Comparison of ENCODE assay signal across 20 mouse cellular contexts in the genomic region with DNA sequence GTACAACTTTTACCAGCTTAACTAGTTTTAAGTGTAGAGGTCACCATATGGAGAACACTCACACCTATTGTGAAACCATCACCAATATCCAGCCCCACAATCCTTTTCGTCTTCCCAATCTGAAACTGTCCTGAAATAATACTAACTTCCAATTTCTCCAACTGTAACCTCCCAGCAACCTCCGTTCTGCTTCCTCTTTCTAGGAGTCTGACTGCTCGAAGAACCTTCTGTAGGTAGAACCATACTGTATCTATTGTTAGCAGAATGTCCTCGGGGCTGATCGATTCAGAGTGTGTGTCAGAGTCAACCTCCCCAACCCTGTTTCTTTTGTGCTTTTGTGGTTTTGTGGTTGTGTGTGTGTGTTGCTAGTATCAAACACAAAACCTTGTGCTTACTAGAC. TPM values are rescaled to one million over a fixed set of nuclear protein-coding genes. Genes with fewer than 3 reads are reported as not detected.
DNase-seq lines count a peak whose midpoint lies in the region; ATAC-seq and TF ChIP-seq lines count a peak whose summit lies in the region.
"Had no signal": no experiment of that assay in that cellular context is flagged by ENCODE, and none has a peak within 500 bp of the region (broad histone marks: within the 10 kb centered on the region; RNA-seq: fewer than 3 reads in every experiment).

No protein-coding gene starts in this region.

- TF ChIP-seq RAD21 in CH12.LX (IDR thresholded peaks at IDR 0.05; ENCODE audit: low read depth, low read length), result no peak

- peak overlapping the region; percentile 47; the same call in 1 of the 2 replicates for H3K4me2 ChIP-seq in CH12.LX (ENCODE audit: insufficient read depth, low read depth, poor library complexity, severe bottlenecking)
- no peak overlapping the region for H3K4me2 ChIP-seq in intestine, postnatal 0 days (replicated peaks; ENCODE audit: low read depth)
- H3K4me2 ChIP-seq: embryonic facial prominence, embryonic 13.5 days; forebrain, embryonic 13.5 days; heart, embryonic 11.5 days; heart, embryonic 15.5 days; hindbrain, embryonic 15.5 days had no signal

- no peak overlapping the region for H3K27ac ChIP-seq in CH12.LX (ENCODE audit: insufficient read depth, low read depth)
- H3K27ac ChIP-seq in intestine, postnatal 0 days (ENCODE audit: low read depth, low read length), result peak overlapping the region; percentile 15; the same call in 1 of the 2 replicates
- H3K27ac ChIP-seq in small intestine, adult 2 months (ENCODE audit: insufficient read depth, low read depth, low read length), result peak overlapping the region; percentile 94
- H3K27ac ChIP-seq: embryonic facial prominence, embryonic 13.5 days; forebrain, embryonic 13.5 days; heart, adult 2 months; hindbrain, embryonic 15.5 days had no signal

- WGBS in intestine, postnatal 0 days, result 68% methylated on average over 5 of the region's 5 CpGs
- WGBS in small intestine, adult 2 months, result 30% methylated on average over 5 of the region's 5 CpGs

- in situ Hi-C loops in CH12.LX (cut with MboI; ENCODE audit: low pct_ligation_motif_present, low pct_unique_long_range_greater_than_20kb, low sequenced_read_pairs), result no loop called here

- no peak for TF ChIP-seq POLR2A in CH12.LX (IDR thresholded peaks at IDR 0.05; ENCODE audit: low read depth, low read length)
- TF ChIP-seq POLR2A in small intestine, adult 2 months (IDR thresholded peaks at IDR 0.05; ENCODE audit: low read depth, low read length), result no peak

- no peaks in the 10 kb centered on the region for H3K9me3 ChIP-seq in CH12.LX (replicated peaks; ENCODE audit: low read length)
- no peaks in the 10 kb centered on the region for H3K9me3 ChIP-seq in intestine, postnatal 0 days (ENCODE audit: control insufficient read depth)
- H3K9me3 ChIP-seq: embryonic facial prominence, embryonic 13.5 days; forebrain, embryonic 13.5 days; heart, embryonic 15.5 days; hindbrain, embryonic 10.5 days; hindbrain, embryonic 15.5 days had no signal

- TF ChIP-seq CTCF in CH12.LX (conservative IDR thresholded peaks at IDR 0.05 in 1 of 2, IDR thresholded peaks at IDR 0.05 in 1 of 2; ENCODE audit: low read depth in 2 of 2, low read length in 2 of 2), result no peak
- TF ChIP-seq CTCF in intestine, postnatal 0 days (IDR thresholded peaks at IDR 0.05; ENCODE audit: low read depth), result no peak
- no peak for TF ChIP-seq CTCF in small intestine, adult 2 months (IDR thresholded peaks at IDR 0.05; ENCODE audit: extremely low read depth, insufficient read length, insufficient replicate concordance, low read depth, low read length)

- ATAC-seq in common myeloid progenitor, adult 5-6 weeks (replicated peaks; ENCODE audit: low read depth, poor library complexity, severe bottlenecking), result 0 out of 2 replicates have a peak, but pooled peaks have one; percentile 22
- no peak for ATAC-seq in intestine, postnatal 0 days

- peak; percentile 55 for TF ChIP-seq EP300 in CH12.LX (IDR thresholded peaks at IDR 0.05; ENCODE audit: low read length)

- H3K4me1 ChIP-seq in CH12.LX (ENCODE audit: control insufficient read depth in 1 of 2, insufficient read depth in 2 of 2), result peaks cover 15 to 31% of the 10 kb centered on the region in 2 experiments
- H3K4me1 ChIP-seq in intestine, postnatal 0 days (replicated peaks; ENCODE audit: control insufficient read depth, insufficient read depth, low read length), result peaks cover 6% of the 10 kb centered on the region; the same call in 1 of the 2 replicates
- H3K4me1 ChIP-seq in small intestine, adult 2 months (ENCODE audit: control insufficient read depth, insufficient read depth, insufficient read length, low read length), result peaks cover 27% of the 10 kb centered on the region
- H3K4me1 ChIP-seq: embryonic facial prominence, embryonic 13.5 days; hindbrain, embryonic 15.5 days had no signal

- H3K79me2 ChIP-seq in CH12.LX (replicated peaks; ENCODE audit: control insufficient read depth, extremely low read depth, insufficient read depth, poor library complexity, severe bottlenecking), result no peaks in the 10 kb centered on the region

- no peak for DNase-seq in CH12.LX (ENCODE audit: extremely low read depth)
- no peak for DNase-seq in frontal cortex, postnatal 10 days (ENCODE audit: low spot score in 2 of 2)
- DNase-seq in urinary bladder, adult 2 months (ENCODE audit: low spot score), result no peak
- no peak for DNase-seq in layer of hippocampus, adult 8-10 months (ENCODE audit: low spot score in 2 of 2)
- DNase-seq: adrenal gland, adult 8-10 months; adrenal gland, postnatal 36 days; cerebellum, adult 11-12 months; cerebellum, adult 9-10 months; cerebellum, postnatal 25 days; gastrocnemius, postnatal 36 days; heart, adult 2 months had no signal

- H3K27me3 ChIP-seq in CH12.LX (replicated peaks), result no peaks in the 10 kb centered on the region
- no peaks in the 10 kb centered on the region for H3K27me3 ChIP-seq in intestine, postnatal 0 days (replicated peaks; ENCODE audit: control insufficient read depth, insufficient read depth, low read length)
- no peaks in the 10 kb centered on the region for H3K27me3 ChIP-seq in small intestine, adult 2 months (ENCODE audit: control insufficient read depth, insufficient read depth, low read length)
- H3K27me3 ChIP-seq: embryonic facial prominence, embryonic 13.5 days; heart, embryonic 15.5 days; hindbrain, embryonic 15.5 days had no signal

- dilution Hi-C loops in CH12.LX (cut with MboI; ENCODE audit: extremely low pct_ligation_motif_present, extremely low pct_unique_long_range_greater_than_20kb, low sequenced_read_pairs), result no loop called here

- H3K4me3 ChIP-seq in CH12.LX (replicated peaks in 1 of 3; ENCODE audit: low read depth in 2 of 3, low read length in 2 of 3, poor library complexity in 1 of 3), result no peak overlapping the region
- no peak overlapping the region for H3K4me3 ChIP-seq in intestine, postnatal 0 days (ENCODE audit: low read depth, low read length)
- H3K4me3 ChIP-seq in small intestine, adult 2 months (ENCODE audit: low read depth, low read length), result no peak overlapping the region
- H3K4me3 ChIP-seq: embryonic facial prominence, embryonic 13.5 days; forebrain, embryonic 13.5 days; heart, adult 2 months; heart, embryonic 15.5 days; hindbrain, embryonic 10.5 days; hindbrain, embryonic 15.5 days had no signal

- no peaks in the 10 kb centered on the region for H3K36me3 ChIP-seq in CH12.LX (replicated peaks in 1 of 2; ENCODE audit: control insufficient read depth in 1 of 2, insufficient read depth in 1 of 2, low read length in 1 of 2)
- no peaks in the 10 kb centered on the region for H3K36me3 ChIP-seq in intestine, postnatal 0 days (ENCODE audit: control insufficient read depth, insufficient read depth)
- no peaks in the 10 kb centered on the region for H3K36me3 ChIP-seq in small intestine, adult 2 months (ENCODE audit: control insufficient read depth, insufficient read depth, low read length)
- H3K36me3 ChIP-seq: embryonic facial prominence, embryonic 13.5 days; heart, embryonic 15.5 days; hindbrain, embryonic 10.5 days; hindbrain, embryonic 15.5 days had no signal

- H3K9ac ChIP-seq in CH12.LX (ENCODE audit: insufficient read depth, low read depth), result no peak overlapping the region
- H3K9ac ChIP-seq in intestine, postnatal 0 days (ENCODE audit: low read depth, low read length), result no peak overlapping the region
- H3K9ac ChIP-seq: embryonic facial prominence, embryonic 13.5 days; forebrain, embryonic 13.5 days; heart, embryonic 15.5 days; hindbrain, embryonic 15.5 days had no signal

TF ChIP-seq in CH12.LX, 34 proteins besides CTCF, POLR2A, EP300 and RAD21:
- TF ChIP-seq GABPA (IDR thresholded peaks at IDR 0.05; ENCODE audit: insufficient replicate concordance, low read depth, low read length) (no peak), IRF4 (IDR thresholded peaks at IDR 0.05; ENCODE audit: low read depth, low read length) (0 out of 2 replicates have a peak, but pooled peaks have one; percentile 29), TBP (conservative IDR thresholded peaks at IDR 0.05; ENCODE audit: low read depth, low read length) (0 out of 2 replicates have a peak, but pooled peaks have one; percentile 36), ZNF384 (IDR thresholded peaks at IDR 0.05; ENCODE audit: low read depth, low read length) (peak; percentile 34; the same call in 1 of the 2 replicates)

RNA-seq across cellular contexts. Expression of gene Rreb1, which starts 25.0 kb away (rescaled TPM):
- 5.3 TPM in 2 replicates for total RNA-seq in CH12.LX (2012; rRNA removed)
- total RNA-seq in CH12.LX (2014; rRNA removed), result 1.0 and 1.4 TPM in 2 replicates
- 7.4 and 10.2 TPM in 2 replicates for polyA plus RNA-seq in CH12.LX (2012; ENCODE audit: insufficient read length, low read depth)
- 26.1 and 32.0 TPM in 2 replicates for total RNA-seq in common myeloid progenitor, adult 5-6 weeks (2017)
- polyA plus RNA-seq in intestine, postnatal 0 days (2015; fragmentation: Nextera tagmentation; extraction: Ambion mirVana), result 9.6 and 10.6 TPM in 2 replicates
- polyA plus RNA-seq in small intestine, adult 2 months (2012; rRNA removed), result 16.7 and 28.2 TPM in 2 replicates
- polyA plus RNA-seq in urinary bladder, adult 2 months (2012; rRNA removed), result 11.9 and 19.0 TPM in 2 replicates
- 10 to 100 TPM; 70.8 to 99.4 (median 89.0) TPM for total RNA-seq in layer of hippocampus, adult 8-10 months (2022)
